Mouse (Mus musculus) stomach, embryonic 14.5 days (tissue): ENCODE measurements around the gene Zfp607b. TPM values are rescaled to one million over a fixed set of nuclear protein-coding genes. Genes with fewer than 3 reads are reported as not detected.

Experiments
- ATAC-seq: fragments of 200-750 bp; cut with Nextera tagmentation; 2 replicates; pipeline ENCODE4 v1.8.0; 2017; ENCODE audit warnings: low read depth, moderate TSS enrichment; ENCODE audit not compliant: insufficient number of reproducible peaks, insufficient read depth, low FRiP score
- H3K27ac ChIP-seq: fragments of 300-500 bp; sonication (generic); 2 replicates; pipeline ENCODE4 v1.5.1; 2014; ENCODE audit warnings: mild to moderate bottlenecking, low read length, moderate library complexity, mixed read lengths
- H3K27me3 ChIP-seq: fragments of 300-500 bp; sonication (generic); 2 replicates; pipeline ENCODE4 v1.6.1; 2014; ENCODE audit warnings: low read length, control low read depth, mixed read lengths; ENCODE audit not compliant: control insufficient read depth, insufficient read depth
- H3K36me3 ChIP-seq: fragments of 300-500 bp; sonication (generic); 2 replicates; pipeline ENCODE4 v1.6.1; 2014; ENCODE audit warnings: mild to moderate bottlenecking, control low read depth, low read length, moderate library complexity, mixed read lengths; ENCODE audit not compliant: control insufficient read depth, insufficient read depth
- H3K4me1 ChIP-seq: fragments of 300-500 bp; sonication (generic); 2 replicates; pipeline ENCODE4 v1.6.1; 2014; ENCODE audit warnings: low read length, control low read depth, mixed read lengths; ENCODE audit not compliant: control insufficient read depth, insufficient read depth
- H3K4me2 ChIP-seq: fragments of 300-500 bp; sonication (generic); replicated peaks from 2 replicates; pipeline ENCODE4 v1.6.1; 2014; ENCODE audit warnings: low read depth, low read length, control low read depth
- H3K4me3 ChIP-seq: fragments of 300-500 bp; sonication (generic); 2 replicates; pipeline ENCODE4 v1.5.1; 2014; ENCODE audit warnings: low read depth, low read length, control low read depth
- H3K9ac ChIP-seq: fragments of 300-500 bp; sonication (generic); replicated peaks from 2 replicates; pipeline ENCODE4 v1.6.1; 2014; ENCODE audit warnings: low read depth, mild to moderate bottlenecking, control low read depth, low read length, moderate library complexity, mixed read lengths
- H3K9me3 ChIP-seq: fragments of 300-500 bp; sonication (generic); 2 replicates; pipeline ENCODE4 v1.6.1; 2016; ENCODE audit warnings: low read depth, low read length, control low read depth; ENCODE audit not compliant: control insufficient read depth
- WGBS: fragments of 180-500 bp; shearing (Covaris S2); extraction: QIAGEN DNeasy Blood & Tissue Kit; methylation state at CpG from one replicate; pipeline ENCODE4 v1.1.7; 2014; 5-methylcytosine and 5-hydroxymethylcytosine counted together
- polyA plus RNA-seq: library from polyadenylated mRNA; unstranded; fragments of >200 nt; fragmentation: Nextera tagmentation; extraction: Ambion mirVana; gene quantifications from 2 replicates; pipeline ENCODE4 v1.2.1, GENCODE M21; 2014

Gene Zfp607b
- polyA plus RNA-seq, 1 experiment from 2014 or later = 3.3 TPM

- ATAC-seq = no peak
- Histone ChIP-seq H3K9ac (peak overlapping the region; percentile 48), H3K36me3 (no peaks in the 10 kb centered on the region), H3K27ac (peak overlapping the region; percentile 82), H3K4me2 (peak overlapping the region; percentile 69), H3K4me1 (no peaks in the 10 kb centered on the region; the same call in 1 of the 2 replicates), H3K27me3 (no peaks in the 10 kb centered on the region), H3K9me3 (no peaks in the 10 kb centered on the region), H3K4me3 (peak overlapping the region; percentile 48)
- WGBS = 32% methylated on average over 14 of the region's 14 CpGs
Measured at GRCm38 (mm10) chr7:27688246-27688788, 823 bp upstream of the Zfp607b start.

GRCm38 (mm10) chr7:27691076-27691475, 1.9 kb downstream of the Zfp607b start:
- Histone ChIP-seq H3K36me3 (no peaks in the 10 kb centered on the region), H3K27ac (no peak overlapping the region), H3K27me3 (no peaks in the 10 kb centered on the region), H3K4me2 (no peak overlapping the region), H3K9me3 (no peaks in the 10 kb centered on the region), H3K4me1 (no peaks in the 10 kb centered on the region; the same call in 1 of the 2 replicates), H3K9ac (no peak overlapping the region), H3K4me3 (no peak overlapping the region)
- ATAC-seq = no peak
- 46% methylated on average over 5 of the region's 5 CpGs for WGBS

GRCm38 (mm10) chr7:27696711-27697110, 7.6 kb downstream of the Zfp607b start:
- H3K4me1 ChIP-seq = no peaks in the 10 kb centered on the region
- H3K27me3 ChIP-seq = no peaks in the 10 kb centered on the region
- no peak overlapping the region for H3K27ac ChIP-seq
- no peak overlapping the region for H3K4me3 ChIP-seq
- no peak for ATAC-seq
- H3K9ac ChIP-seq = no peak overlapping the region
- 50% methylated on average over 3 of the region's 3 CpGs for WGBS
- H3K9me3 ChIP-seq = no peaks in the 10 kb centered on the region
- H3K4me2 ChIP-seq = no peak overlapping the region
- no peaks in the 10 kb centered on the region for H3K36me3 ChIP-seq

- Histone ChIP-seq H3K27me3 (no peaks in the 10 kb centered on the region), H3K9me3 (0 out of 2 replicates have a peak, but pooled peaks cover 3% of the 10 kb centered on the region), H3K27ac (no peak overlapping the region), H3K36me3 (no peaks in the 10 kb centered on the region), H3K4me1 (no peaks in the 10 kb centered on the region), H3K4me3 (no peak overlapping the region), H3K9ac (no peak overlapping the region), H3K4me2 (no peak overlapping the region)
- ATAC-seq = no peak
- 83% methylated on average over 7 of the region's 7 CpGs for WGBS
Measured at GRCm38 (mm10) chr7:27710402-27710801, 21.3 kb downstream of the Zfp607b start.

- H3K4me1 ChIP-seq = no peaks in the 10 kb centered on the region
- H3K9me3 ChIP-seq = no peaks in the 10 kb centered on the region
- no peaks in the 10 kb centered on the region for H3K27me3 ChIP-seq
- H3K27ac ChIP-seq = no peak overlapping the region
- 92% methylated on average over 8 of the region's 8 CpGs for WGBS
- no peak overlapping the region for H3K4me3 ChIP-seq
- H3K36me3 ChIP-seq = no peaks in the 10 kb centered on the region
- no peak for ATAC-seq
- H3K4me2 ChIP-seq = no peak overlapping the region
- no peak overlapping the region for H3K9ac ChIP-seq
Measured at GRCm38 (mm10) chr7:27721951-27722350, 32.8 kb downstream of the Zfp607b start.

- no peak overlapping the region for H3K9ac ChIP-seq
- H3K9me3 ChIP-seq = no peaks in the 10 kb centered on the region
- no peak overlapping the region for H3K4me2 ChIP-seq
- H3K4me3 ChIP-seq = no peak overlapping the region
- H3K4me1 ChIP-seq = no peaks in the 10 kb centered on the region
- ATAC-seq = no peak; the same call in 1 of the 2 replicates
- no peaks in the 10 kb centered on the region for H3K27me3 ChIP-seq
- no peaks in the 10 kb centered on the region for H3K36me3 ChIP-seq
- no peak overlapping the region for H3K27ac ChIP-seq
- WGBS = 41% methylated on average over 11 of the region's 12 CpGs
Measured at GRCm38 (mm10) chr7:27725566-27726538, 36.7 kb downstream of the Zfp607b start.

- peaks cover under 1% of the 10 kb centered on the region; the same call in 1 of the 2 replicates for H3K4me1 ChIP-seq
- no peaks in the 10 kb centered on the region for H3K9me3 ChIP-seq
- H3K27me3 ChIP-seq = no peaks in the 10 kb centered on the region
- no peak overlapping the region for H3K27ac ChIP-seq
- H3K9ac ChIP-seq = no peak overlapping the region
- H3K4me2 ChIP-seq = no peak overlapping the region
- ATAC-seq = no peak
- no peaks in the 10 kb centered on the region for H3K36me3 ChIP-seq
- no peak overlapping the region for H3K4me3 ChIP-seq
- 52% methylated on average over 2 of the region's 2 CpGs for WGBS
Measured at GRCm38 (mm10) chr7:27727471-27727870, 38.3 kb downstream of the Zfp607b start.

- Histone ChIP-seq H3K4me2 (peak within 1 kb of the TSS; percentile 56), H3K9ac (peak within 1 kb of the TSS; percentile 74), H3K9me3 (no peaks in the 10 kb centered on the region), H3K4me1 (peaks cover 5% of the 10 kb centered on the region; the same call in 1 of the 2 replicates), H3K36me3 (no peaks in the 10 kb centered on the region), H3K27me3 (no peaks in the 10 kb centered on the region), H3K4me3 (peak within 1 kb of the TSS; percentile 70), H3K27ac (peak within 1 kb of the TSS; percentile 85)
- WGBS = under 1% methylated on average over 35 of the region's 35 CpGs
- ATAC-seq = peak; percentile 94
Measured at GRCm38 (mm10) chr7:27731281-27731883, 42.2 kb downstream of the Zfp607b start, which contains the start of gene Zfp60. Zfp60 (plus strand) TSS chr7:27731389.
